Mouse (Mus musculus): Measurements from ENCODE around the gene Usp7. TPM values are rescaled to one million over a fixed set of nuclear protein-coding genes. Genes with fewer than 3 reads are reported as not detected.

The Usp7 gene
- polyA plus RNA-seq, 1 experiment from 2014 or later, result 26.5 TPM

DNA sequence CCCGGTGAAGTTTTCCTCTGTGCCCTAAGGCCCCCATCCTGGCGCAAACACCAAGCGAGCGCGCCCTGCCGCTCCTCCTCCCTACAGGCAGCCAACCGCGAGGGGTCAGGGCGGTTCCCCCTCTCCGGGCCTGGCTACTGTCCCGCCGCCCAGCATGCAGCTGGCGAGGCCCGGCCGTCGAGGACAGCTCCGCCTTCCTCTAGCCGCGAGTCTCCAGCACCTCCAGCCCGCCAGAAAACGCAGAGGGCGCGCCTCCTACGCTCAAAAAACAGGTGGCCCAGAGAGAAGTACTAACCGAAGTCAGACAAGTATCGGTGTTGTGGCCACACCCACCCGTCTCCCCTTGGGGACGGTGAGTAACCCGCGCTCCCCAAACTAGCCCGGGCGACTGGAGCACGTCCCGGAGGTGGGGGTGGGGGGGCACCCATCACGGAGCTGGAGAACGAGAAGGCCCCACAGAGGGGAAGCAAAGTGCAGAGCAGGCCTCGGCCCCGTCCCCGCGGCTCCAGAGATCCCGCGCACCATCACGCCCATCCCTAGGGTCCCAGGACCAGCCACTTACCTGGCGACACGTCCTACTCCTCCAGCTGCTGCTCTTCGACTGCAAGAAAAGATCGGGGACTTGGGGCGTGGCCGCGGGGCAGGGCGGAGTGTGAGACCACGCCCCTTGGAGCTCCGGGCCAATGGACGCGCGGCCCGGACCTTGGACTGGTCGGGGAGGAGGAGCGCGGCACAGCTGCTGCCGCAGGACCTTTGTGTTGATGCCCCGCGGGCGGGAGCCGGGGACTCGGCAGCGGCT lies 120.4 kb downstream of the Usp7 start, which contains the start of gene Carhsp1:
TSS of gene Carhsp1 (minus strand) at position 605 of the 799 bp plus-strand sequence.
- H3K9me3 ChIP-seq (replicated peaks; ENCODE audit: control insufficient read depth, low read length, poor library complexity, severe bottlenecking), result no peaks in the 10 kb centered on the region
- H3K27ac ChIP-seq (ENCODE audit: low read length), result peak within 1 kb of the TSS; percentile 74
- H3K36me3 ChIP-seq (ENCODE audit: control insufficient read depth, insufficient read depth, low read length), result no peaks in the 10 kb centered on the region
- peak; percentile 90 for ATAC-seq
- H3K9ac ChIP-seq (ENCODE audit: low read depth, low read length), result peak within 1 kb of the TSS; percentile 80
- H3K4me3 ChIP-seq (ENCODE audit: low read depth, low read length), result peak within 1 kb of the TSS; percentile 83
- H3K4me2 ChIP-seq (ENCODE audit: low read length), result peak within 1 kb of the TSS; percentile 84
- WGBS, result 0% methylated on average over 67 of the region's 67 CpGs
- H3K27me3 ChIP-seq (ENCODE audit: control insufficient read depth, insufficient read depth, low read depth, low read length), result no peaks in the 10 kb centered on the region
- peaks cover 38% of the 10 kb centered on the region for H3K4me1 ChIP-seq (ENCODE audit: control insufficient read depth, insufficient read depth, low read length)

DNA sequence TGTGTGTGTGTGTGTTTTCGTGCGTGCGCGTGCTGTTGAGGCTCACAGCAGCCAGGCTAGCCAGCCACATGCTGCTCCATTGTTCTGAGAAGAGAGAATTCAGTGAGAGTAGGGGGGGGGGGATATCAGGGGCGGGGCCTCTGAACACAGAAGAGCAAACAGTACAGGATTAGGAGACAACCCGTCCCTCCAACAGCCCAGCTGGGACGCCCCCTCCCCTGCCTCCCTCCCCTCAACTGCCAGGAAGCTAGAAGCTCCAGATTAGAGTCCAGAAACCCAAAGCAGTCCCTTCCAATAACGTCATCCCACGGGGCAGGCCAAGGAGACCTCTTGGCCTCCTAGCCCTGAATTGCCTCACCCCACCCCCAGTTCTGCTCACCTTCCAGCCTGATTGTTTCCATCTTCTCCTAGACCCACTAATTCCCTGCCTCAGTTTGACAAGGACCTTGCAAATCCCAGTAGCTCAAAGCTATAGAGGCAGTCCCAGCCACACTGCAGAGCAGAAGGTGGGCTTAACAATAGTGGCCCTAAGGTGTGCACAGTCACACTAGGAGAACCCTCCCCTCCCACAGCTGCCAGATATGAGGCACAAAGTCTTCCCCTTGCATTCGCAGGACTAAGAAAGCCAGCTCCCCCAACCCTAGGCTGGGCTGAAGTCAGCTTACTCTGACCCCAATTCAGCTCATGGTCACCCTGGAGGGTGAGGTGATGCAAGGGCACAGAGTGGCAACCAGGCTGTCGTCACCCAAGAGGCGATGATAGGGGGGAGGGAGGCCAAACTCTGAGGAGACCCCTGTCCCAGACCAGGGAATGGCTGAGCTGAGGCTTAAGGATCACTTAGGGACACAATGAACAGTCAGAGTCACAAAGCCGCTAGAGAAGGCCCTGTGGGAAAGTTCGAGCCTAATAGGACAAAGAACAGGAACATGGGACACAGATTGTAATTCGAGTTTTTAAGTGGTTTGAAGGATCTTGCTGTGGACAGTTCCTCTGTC lies 121.8 kb downstream of the Usp7 start:
- Histone ChIP-seq H3K4me1 (ENCODE audit: control insufficient read depth, insufficient read depth, low read length) (peaks cover 38% of the 10 kb centered on the region), H3K9me3 (replicated peaks; ENCODE audit: control insufficient read depth, low read length, poor library complexity, severe bottlenecking) (no peaks in the 10 kb centered on the region)
- WGBS, result under 1% methylated on average over 15 of the region's 15 CpGs

DNA sequence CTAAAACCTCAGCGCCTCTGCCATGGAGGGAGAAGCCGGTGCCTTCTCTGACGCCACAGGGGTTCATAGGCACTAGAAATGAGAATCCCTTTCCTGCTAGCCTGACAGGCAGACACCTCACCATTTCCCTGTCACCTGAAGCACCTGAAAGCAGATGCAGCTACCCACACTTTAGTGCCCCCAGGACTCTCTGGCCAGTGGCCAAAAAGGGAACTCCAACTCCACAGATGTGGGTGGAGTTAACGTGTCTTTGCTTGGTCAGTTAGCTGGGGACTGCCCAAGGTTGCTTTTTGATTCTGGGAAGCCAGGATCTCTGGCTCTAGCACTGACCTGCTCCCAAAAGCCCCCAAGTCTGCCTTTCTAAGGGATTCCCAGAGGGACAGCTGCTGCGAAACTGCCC lies 122.7 kb downstream of the Usp7 start:
- H3K9me3 ChIP-seq (replicated peaks; ENCODE audit: control insufficient read depth, low read length, poor library complexity, severe bottlenecking), result no peaks in the 10 kb centered on the region
- H3K4me1 ChIP-seq (ENCODE audit: control insufficient read depth, insufficient read depth, low read length), result peaks cover 40% of the 10 kb centered on the region
- no peaks in the 10 kb centered on the region for H3K27me3 ChIP-seq (ENCODE audit: control insufficient read depth, insufficient read depth, low read depth, low read length)
- peak overlapping the region; percentile 66 for H3K27ac ChIP-seq (ENCODE audit: low read length)
- WGBS, result 44% methylated on average over 5 of the region's 5 CpGs
- H3K36me3 ChIP-seq (ENCODE audit: control insufficient read depth, insufficient read depth, low read length), result no peaks in the 10 kb centered on the region
- peak overlapping the region; percentile 84 for H3K4me2 ChIP-seq (ENCODE audit: low read length)
- peak overlapping the region; percentile 83 for H3K4me3 ChIP-seq (ENCODE audit: low read depth, low read length)
- H3K9ac ChIP-seq (ENCODE audit: low read depth, low read length), result peak overlapping the region; percentile 80
- ATAC-seq, result no peak

More for the DNA sequence above, 121.8 kb downstream of the Usp7 start:
- H3K27ac ChIP-seq (ENCODE audit: low read length), result peak overlapping the region; percentile 66
- H3K36me3 ChIP-seq (ENCODE audit: control insufficient read depth, insufficient read depth, low read length), result no peaks in the 10 kb centered on the region
- peak overlapping the region; percentile 84 for H3K4me2 ChIP-seq (ENCODE audit: low read length)
- H3K27me3 ChIP-seq (ENCODE audit: control insufficient read depth, insufficient read depth, low read depth, low read length), result no peaks in the 10 kb centered on the region
- peak overlapping the region; percentile 80 for H3K9ac ChIP-seq (ENCODE audit: low read depth, low read length)
- peak; percentile 9; the same call in 1 of the 2 replicates for ATAC-seq
- H3K4me3 ChIP-seq (ENCODE audit: low read depth, low read length), result peak overlapping the region; percentile 83

DNA sequence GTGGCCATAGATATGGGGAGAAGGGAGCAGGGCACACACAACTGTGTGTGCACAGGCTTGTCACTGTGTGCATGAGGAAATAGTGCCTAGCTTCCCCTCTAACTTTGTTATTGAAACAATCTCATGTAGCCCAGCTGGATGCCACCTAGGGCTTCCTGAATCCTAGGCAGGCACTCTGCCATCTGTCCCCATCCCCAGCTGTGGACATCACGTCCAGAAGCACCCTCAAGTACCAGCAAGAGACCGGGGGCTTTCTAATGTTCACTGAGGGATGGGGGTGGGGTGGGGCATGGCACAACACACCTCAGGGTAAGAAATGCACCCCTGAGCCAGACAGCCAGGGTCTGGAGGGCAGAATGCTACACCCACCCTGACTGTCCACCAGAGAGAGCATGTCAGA lies 123.7 kb downstream of the Usp7 start:
- Histone ChIP-seq H3K36me3 (ENCODE audit: control insufficient read depth, insufficient read depth, low read length) (no peaks in the 10 kb centered on the region), H3K27ac (ENCODE audit: low read length) (no peak overlapping the region), H3K9me3 (replicated peaks; ENCODE audit: control insufficient read depth, low read length, poor library complexity, severe bottlenecking) (no peaks in the 10 kb centered on the region), H3K9ac (ENCODE audit: low read depth, low read length) (peak overlapping the region; percentile 80), H3K27me3 (ENCODE audit: control insufficient read depth, insufficient read depth, low read depth, low read length) (no peaks in the 10 kb centered on the region), H3K4me1 (ENCODE audit: control insufficient read depth, insufficient read depth, low read length) (peaks cover 41% of the 10 kb centered on the region), H3K4me2 (ENCODE audit: low read length) (peak overlapping the region; percentile 3; the same call in 1 of the 2 replicates), H3K4me3 (ENCODE audit: low read depth, low read length) (no peak overlapping the region)
- no peak for ATAC-seq
- WGBS, result 66% methylated on average over 2 of the region's 2 CpGs

DNA sequence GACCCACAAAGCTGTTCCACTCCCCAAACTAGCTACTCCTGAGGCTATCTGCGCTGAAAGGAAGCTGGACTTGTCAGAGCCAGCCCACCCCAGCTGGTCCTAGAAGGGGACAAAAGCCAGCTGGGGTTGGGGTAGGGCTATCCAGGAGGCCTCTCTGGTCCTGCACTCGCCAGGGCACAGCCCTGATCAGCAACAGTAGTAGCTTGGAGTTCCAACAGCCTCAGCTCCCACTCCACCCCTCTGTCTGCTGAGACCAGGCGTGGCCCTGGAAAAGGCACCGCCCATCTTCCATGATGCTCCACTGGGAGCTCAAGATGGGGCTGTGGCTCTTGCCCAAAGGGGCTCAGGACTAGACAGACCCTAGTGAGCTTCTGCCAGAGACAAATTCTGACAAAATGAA lies 124.3 kb downstream of the Usp7 start:
- 80% methylated on average over 4 of the region's 4 CpGs for WGBS
- no peaks in the 10 kb centered on the region for H3K36me3 ChIP-seq (ENCODE audit: control insufficient read depth, insufficient read depth, low read length)
- no peak overlapping the region; the same call in 1 of the 2 replicates for H3K4me2 ChIP-seq (ENCODE audit: low read length)
- no peaks in the 10 kb centered on the region for H3K9me3 ChIP-seq (replicated peaks; ENCODE audit: control insufficient read depth, low read length, poor library complexity, severe bottlenecking)
- peaks cover 41% of the 10 kb centered on the region for H3K4me1 ChIP-seq (ENCODE audit: control insufficient read depth, insufficient read depth, low read length)
- H3K4me3 ChIP-seq (ENCODE audit: low read depth, low read length), result no peak overlapping the region
- no peaks in the 10 kb centered on the region for H3K27me3 ChIP-seq (ENCODE audit: control insufficient read depth, insufficient read depth, low read depth, low read length)
- no peak overlapping the region for H3K9ac ChIP-seq (ENCODE audit: low read depth, low read length)
- H3K27ac ChIP-seq (ENCODE audit: low read length), result no peak overlapping the region
- ATAC-seq, result no peak

DNA sequence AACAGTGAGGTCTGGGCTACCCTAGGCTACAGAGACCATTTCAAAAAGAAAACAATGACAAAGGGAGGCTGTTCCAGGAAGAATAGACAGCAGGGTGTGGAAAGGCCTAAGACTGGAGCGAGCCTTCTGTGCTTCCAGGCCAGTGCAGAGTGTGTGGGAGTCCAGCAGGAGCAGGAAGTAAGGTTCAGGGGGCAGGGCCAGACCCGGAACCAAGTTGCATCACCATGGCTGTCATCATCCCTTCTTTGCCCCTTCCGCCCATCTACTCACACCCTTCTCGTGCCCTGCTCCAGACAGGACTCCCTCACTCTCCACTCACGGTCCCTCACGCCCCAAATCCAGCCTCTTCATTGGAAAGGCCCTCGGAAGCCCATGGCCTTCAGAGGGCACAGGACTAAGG lies 124.8 kb downstream of the Usp7 start:
- Histone ChIP-seq H3K4me1 (ENCODE audit: control insufficient read depth, insufficient read depth, low read length) (peaks cover 38% of the 10 kb centered on the region), H3K27me3 (ENCODE audit: control insufficient read depth, insufficient read depth, low read depth, low read length) (no peaks in the 10 kb centered on the region), H3K36me3 (ENCODE audit: control insufficient read depth, insufficient read depth, low read length) (no peaks in the 10 kb centered on the region), H3K4me2 (ENCODE audit: low read length) (no peak overlapping the region), H3K4me3 (ENCODE audit: low read depth, low read length) (no peak overlapping the region), H3K27ac (ENCODE audit: low read length) (no peak overlapping the region), H3K9me3 (replicated peaks; ENCODE audit: control insufficient read depth, low read length, poor library complexity, severe bottlenecking) (no peaks in the 10 kb centered on the region), H3K9ac (ENCODE audit: low read depth, low read length) (no peak overlapping the region)
- WGBS, result 81% methylated on average over 7 of the region's 7 CpGs
- ATAC-seq, result no peak

DNA sequence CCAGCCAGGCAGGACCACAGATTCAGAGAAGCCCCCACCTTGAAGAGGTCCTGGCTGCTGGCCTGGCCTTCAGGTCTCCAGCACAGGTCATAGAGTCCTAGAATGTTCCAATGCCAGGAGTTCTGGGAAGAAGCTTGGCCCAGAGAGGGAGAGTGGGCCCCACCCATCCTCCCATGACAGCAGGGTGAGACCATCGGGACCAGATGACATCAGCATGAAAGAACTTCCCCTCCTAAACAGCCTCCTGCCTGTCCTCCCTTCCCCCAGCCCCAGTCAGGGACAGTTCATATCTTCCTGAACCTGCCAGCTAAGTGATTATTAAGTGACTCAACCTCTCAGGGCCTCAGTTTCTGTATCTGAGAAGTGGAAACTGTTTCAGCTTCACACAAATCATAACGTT lies 125.7 kb downstream of the Usp7 start:
- Histone ChIP-seq H3K4me3 (ENCODE audit: low read depth, low read length) (no peak overlapping the region), H3K9me3 (replicated peaks; ENCODE audit: control insufficient read depth, low read length, poor library complexity, severe bottlenecking) (no peaks in the 10 kb centered on the region), H3K36me3 (ENCODE audit: control insufficient read depth, insufficient read depth, low read length) (0 out of 2 replicates have a peak, but pooled peaks cover 5% of the 10 kb centered on the region), H3K4me1 (ENCODE audit: control insufficient read depth, insufficient read depth, low read length) (peaks cover 38% of the 10 kb centered on the region), H3K4me2 (ENCODE audit: low read length) (no peak overlapping the region), H3K27ac (ENCODE audit: low read length) (no peak overlapping the region), H3K27me3 (ENCODE audit: control insufficient read depth, insufficient read depth, low read depth, low read length) (no peaks in the 10 kb centered on the region), H3K9ac (ENCODE audit: low read depth, low read length) (no peak overlapping the region)
- whole genome bisulfite sequencing, result 75% methylated on average over 2 of the region's 2 CpGs
- no peak for ATAC-seq

DNA sequence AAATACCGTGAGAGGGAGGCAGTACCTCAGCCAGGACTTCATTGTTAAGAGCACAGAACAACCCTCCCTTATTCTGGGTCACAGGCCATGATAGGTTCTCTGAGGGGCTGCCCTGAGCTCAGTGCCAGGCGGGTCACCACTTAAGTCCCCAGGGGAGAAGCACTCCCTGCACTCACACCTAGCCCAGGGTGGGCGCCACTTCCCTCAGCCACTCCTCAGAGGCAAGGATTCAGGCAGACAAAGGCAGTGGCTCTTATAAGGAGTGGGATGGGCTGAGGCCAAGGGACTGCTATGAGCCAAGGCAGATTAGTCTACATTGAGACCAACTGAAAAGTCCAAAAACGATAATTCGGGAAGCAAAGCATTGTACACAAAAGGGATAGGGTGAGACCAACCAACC lies 126.7 kb downstream of the Usp7 start:
- Histone ChIP-seq H3K36me3 (ENCODE audit: control insufficient read depth, insufficient read depth, low read length) (peaks cover 9% of the 10 kb centered on the region; the same call in 1 of the 2 replicates), H3K27ac (ENCODE audit: low read length) (no peak overlapping the region), H3K4me2 (ENCODE audit: low read length) (no peak overlapping the region), H3K27me3 (ENCODE audit: control insufficient read depth, insufficient read depth, low read depth, low read length) (no peaks in the 10 kb centered on the region), H3K4me1 (ENCODE audit: control insufficient read depth, insufficient read depth, low read length) (peaks cover 34% of the 10 kb centered on the region), H3K4me3 (ENCODE audit: low read depth, low read length) (no peak overlapping the region), H3K9me3 (replicated peaks; ENCODE audit: control insufficient read depth, low read length, poor library complexity, severe bottlenecking) (no peaks in the 10 kb centered on the region), H3K9ac (ENCODE audit: low read depth, low read length) (no peak overlapping the region)
- no peak for ATAC-seq
- WGBS, result 87% methylated on average over 5 of the region's 5 CpGs
